19 mouse cellular contexts compared by ENCODE assay signal in the genomic region with DNA sequence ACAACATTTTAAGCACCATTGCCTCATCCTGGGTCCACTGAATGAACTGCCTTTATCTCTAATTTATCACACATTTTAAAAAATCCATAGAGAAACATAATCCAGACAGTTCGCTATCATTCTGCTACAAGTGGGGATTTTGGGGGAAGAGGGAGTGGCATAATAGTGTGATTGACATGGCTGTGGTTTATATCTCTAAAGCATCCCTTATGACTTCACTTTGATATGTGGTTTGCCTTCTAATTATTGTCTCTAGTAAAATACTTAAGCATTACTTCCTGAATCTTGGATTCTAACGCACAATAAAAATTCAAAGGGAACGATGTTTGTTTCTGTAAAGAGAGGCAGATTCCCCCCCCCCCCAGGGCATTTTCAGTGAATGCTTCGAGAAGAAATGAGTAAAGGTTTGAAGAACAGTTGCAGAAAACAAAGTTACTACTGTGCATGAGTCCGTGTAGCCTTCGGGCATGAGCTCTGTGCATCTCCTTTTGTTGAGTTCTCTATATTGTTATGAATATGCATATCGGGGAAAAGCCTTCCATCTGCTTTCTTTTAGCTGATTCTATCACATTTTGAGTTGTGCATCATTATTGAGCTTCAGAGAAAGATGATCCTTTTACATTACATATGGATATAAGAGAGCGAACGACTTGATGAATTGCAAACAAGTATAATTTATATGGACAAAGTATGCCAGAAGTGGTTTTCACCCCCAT.
DNase-seq lines count a peak whose midpoint lies in the region; ATAC-seq and TF ChIP-seq lines count a peak whose summit lies in the region.
"Had no signal": no experiment of that assay in that cellular context is flagged by ENCODE, and none has a peak within 500 bp of the region (broad histone marks: within the 10 kb centered on the region; RNA-seq: fewer than 3 reads in every experiment).

No protein-coding gene starts in this region.

- no peak overlapping the region for H3K4me3 ChIP-seq in forebrain, postnatal 0 days (ENCODE audit: low read depth, low read length)
- no peak overlapping the region for H3K4me3 ChIP-seq in forebrain, embryonic 10.5 days
- no peak overlapping the region for H3K4me3 ChIP-seq in intestine, embryonic 15.5 days (replicated peaks)
- H3K4me3 ChIP-seq: embryonic facial prominence, embryonic 13.5 days; heart, embryonic 12.5 days; hindbrain, embryonic 10.5 days had no signal

- no peak for TF ChIP-seq CTCF in forebrain, postnatal 0 days (IDR thresholded peaks at IDR 0.05; ENCODE audit: low read depth)

- DNase-seq in forebrain, postnatal 0 days, result peak; percentile 35
- no peak for DNase-seq in forebrain, embryonic 10.5 days (ENCODE audit: extremely low spot score, low spot score)
- peak; percentile 24 for DNase-seq in brain, embryonic 18.5 days (ENCODE audit: low read depth, low spot score)
- no peak for DNase-seq in urinary bladder, adult 2 months (ENCODE audit: low spot score)
- DNase-seq: adrenal gland, adult 2 months; adrenal gland, postnatal 25 days; cerebellum, adult 11-12 months; cerebellum, adult 9-10 months; cerebellum, postnatal 25 days; gastrocnemius, postnatal 10 days; kidney, adult 8-10 months had no signal

- no peaks in the 10 kb centered on the region for H3K36me3 ChIP-seq in forebrain, postnatal 0 days (ENCODE audit: insufficient read depth)
- H3K36me3 ChIP-seq in forebrain, embryonic 10.5 days (replicated peaks), result no peaks in the 10 kb centered on the region
- H3K36me3 ChIP-seq in intestine, embryonic 15.5 days, result no peaks in the 10 kb centered on the region
- H3K36me3 ChIP-seq: embryonic facial prominence, embryonic 13.5 days; heart, embryonic 12.5 days; hindbrain, embryonic 10.5 days had no signal

- no peak overlapping the region for H3K9ac ChIP-seq in forebrain, postnatal 0 days
- H3K9ac ChIP-seq in intestine, embryonic 15.5 days, result no peak overlapping the region
- H3K9ac ChIP-seq: embryonic facial prominence, embryonic 13.5 days; heart, embryonic 12.5 days; hindbrain, embryonic 14.5 days had no signal

- no peaks in the 10 kb centered on the region for H3K27me3 ChIP-seq in forebrain, postnatal 0 days (ENCODE audit: insufficient read depth, low read length)
- H3K27me3 ChIP-seq in forebrain, embryonic 10.5 days (ENCODE audit: poor library complexity, severe bottlenecking), result no peaks in the 10 kb centered on the region
- no peaks in the 10 kb centered on the region for H3K27me3 ChIP-seq in intestine, embryonic 15.5 days (replicated peaks)
- H3K27me3 ChIP-seq: embryonic facial prominence, embryonic 13.5 days; heart, embryonic 12.5 days had no signal

- peak; percentile 72 for ATAC-seq in forebrain, postnatal 0 days
- peak; percentile 33 for ATAC-seq in CD4-positive, CD25-positive, alpha-beta regulatory T cell, adult 4 months
- peak; percentile 32 for ATAC-seq in megakaryocyte progenitor cell, adult 5-6 weeks (replicated peaks; ENCODE audit: poor library complexity)
- no peak for ATAC-seq in intestine, embryonic 15.5 days
- ATAC-seq: intestine, postnatal 0 days had no signal

- no peak overlapping the region for H3K27ac ChIP-seq in forebrain, postnatal 0 days (ENCODE audit: low read depth, low read length)
- H3K27ac ChIP-seq in forebrain, embryonic 10.5 days, result no peak overlapping the region
- no peak overlapping the region for H3K27ac ChIP-seq in intestine, embryonic 15.5 days
- H3K27ac ChIP-seq: embryonic facial prominence, embryonic 13.5 days; hindbrain, embryonic 10.5 days; hindbrain, embryonic 14.5 days had no signal

- no peaks in the 10 kb centered on the region for H3K4me1 ChIP-seq in forebrain, postnatal 0 days (ENCODE audit: insufficient read depth)
- H3K4me1 ChIP-seq in forebrain, embryonic 10.5 days, result no peaks in the 10 kb centered on the region
- H3K4me1 ChIP-seq in intestine, embryonic 15.5 days (replicated peaks), result no peaks in the 10 kb centered on the region
- H3K4me1 ChIP-seq: heart, embryonic 12.5 days; hindbrain, embryonic 10.5 days had no signal

- 66% methylated on average over 9 of the region's 9 CpGs for WGBS in forebrain, postnatal 0 days
- WGBS in forebrain, embryonic 10.5 days, result 90% methylated on average over 9 of the region's 9 CpGs
- WGBS in intestine, embryonic 15.5 days, result 86% methylated on average over 9 of the region's 9 CpGs

- H3K4me2 ChIP-seq in forebrain, postnatal 0 days (ENCODE audit: low read depth), result no peak overlapping the region
- no peak overlapping the region for H3K4me2 ChIP-seq in intestine, embryonic 15.5 days (replicated peaks)
- H3K4me2 ChIP-seq: embryonic facial prominence, embryonic 13.5 days; heart, embryonic 12.5 days; hindbrain, embryonic 14.5 days had no signal

- H3K9me3 ChIP-seq in forebrain, postnatal 0 days (ENCODE audit: low read length), result no peaks in the 10 kb centered on the region
- no peaks in the 10 kb centered on the region for H3K9me3 ChIP-seq in forebrain, embryonic 10.5 days
- no peaks in the 10 kb centered on the region for H3K9me3 ChIP-seq in intestine, embryonic 15.5 days
- H3K9me3 ChIP-seq: embryonic facial prominence, embryonic 13.5 days; heart, embryonic 12.5 days; hindbrain, embryonic 10.5 days had no signal

Comparison
In these comparisons a context has a peak if more than half of its experiments do, and no peak if none do; other contexts are left out.
1. DNase-seq: peak in forebrain, postnatal 0 days (single experiment) and brain, embryonic 18.5 days (single experiment); none in forebrain, embryonic 10.5 days (single experiment) and urinary bladder, adult 2 months (single experiment).